Mouse (Mus musculus) cerebellum, adult 11 months (tissue): ENCODE results near the gene Fam217b.

Experiments
- DNase-seq: peaks from one replicate; pipeline ENCODE4 v3.0.0; 2022

The Fam217b gene

GRCm38 (mm10) chr2:178449386-178449785 is 35.1 kb downstream of the Fam217b start:
- DNase-seq = no peak

DNA sequence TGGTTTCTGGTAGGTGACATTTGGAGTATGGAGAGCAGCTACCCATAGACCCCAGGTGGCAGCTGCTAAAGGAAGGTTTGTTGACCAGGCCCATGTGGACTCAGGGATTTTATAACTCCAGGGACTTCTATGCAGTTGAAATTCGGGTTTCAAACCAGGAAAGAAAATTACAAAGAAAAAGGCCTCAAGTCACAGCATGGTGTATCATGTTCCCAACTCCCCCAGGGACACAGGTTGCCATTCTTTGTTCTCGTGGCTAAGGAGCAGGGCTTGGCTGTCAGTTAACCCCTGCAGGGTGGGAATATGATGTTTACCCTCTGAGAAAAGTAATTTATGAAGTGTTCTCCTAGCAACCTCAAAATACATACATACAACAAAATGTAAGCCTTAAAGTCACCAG is 35.9 kb downstream of the Fam217b start:
- no peak for DNase-seq

DNA sequence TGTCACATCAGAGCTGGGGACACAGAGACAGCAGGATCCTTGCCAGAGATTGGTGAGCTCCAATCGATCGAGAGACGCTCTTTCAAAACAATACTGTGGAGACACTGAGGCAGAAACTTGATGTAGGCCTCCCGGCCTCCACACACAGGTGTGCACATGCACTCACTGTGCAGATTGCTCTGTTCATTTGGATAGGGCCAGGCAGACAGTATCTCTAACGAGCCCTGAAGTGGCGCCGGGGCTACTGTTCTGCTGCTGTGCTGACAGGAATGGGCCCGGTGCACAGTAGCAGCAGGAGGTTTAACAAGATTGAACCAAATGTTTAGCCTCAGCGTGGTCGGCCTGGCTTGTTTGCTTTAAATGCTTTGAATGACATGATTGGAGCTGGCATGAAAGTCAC is 36.6 kb downstream of the Fam217b start:
- DNase-seq = no peak

GRCm38 (mm10) chr2:178454664-178455516 is 40.6 kb downstream of the Fam217b start:
- DNase-seq = no peak

GRCm38 (mm10) chr2:178457414-178457813 is 43.1 kb downstream of the Fam217b start:
- no peak for DNase-seq

- DNase-seq = no peak
These were observed 46.0 kb downstream of the Fam217b start for GRCm38 (mm10) chr2:178460353-178460752.

- no peak for DNase-seq
These were observed 57.5 kb downstream of the Fam217b start for GRCm38 (mm10) chr2:178471546-178472480.

GRCm38 (mm10) chr2:178473916-178474315 is 59.6 kb downstream of the Fam217b start:
- DNase-seq = no peak
